Mouse (Mus musculus) lung, embryonic 14.5 days (tissue): ENCODE measurements around the gene Fbxw11. TPM values are rescaled to one million over a fixed set of nuclear protein-coding genes. Genes with fewer than 3 reads are reported as not detected.

Experiments
- ATAC-seq: fragments of 200-750 bp; cut with Nextera tagmentation; 2 replicates; pipeline ENCODE4 v1.8.0; 2017; ENCODE audit warnings: mild to moderate bottlenecking, moderate TSS enrichment, moderate library complexity; ENCODE audit not compliant: insufficient read depth
- DNase-seq: peaks from one replicate; pipeline ENCODE4 v3.0.0-alpha.2; 2015
- H3K27ac ChIP-seq: fragments of 300-500 bp; sonication (generic); 2 replicates; pipeline ENCODE4 v1.5.1; 2014; ENCODE audit warnings: low read depth, mild to moderate bottlenecking, moderate library complexity
- H3K27me3 ChIP-seq: fragments of 300-500 bp; sonication (generic); 2 replicates; pipeline ENCODE4 v1.6.1; 2014; ENCODE audit warnings: low read length, control low read depth; ENCODE audit not compliant: insufficient read depth
- H3K36me3 ChIP-seq: fragments of 300-500 bp; sonication (generic); 2 replicates; pipeline ENCODE4 v1.6.1; 2014; ENCODE audit warnings: control low read depth; ENCODE audit not compliant: insufficient read depth
- H3K4me1 ChIP-seq: fragments of 300-500 bp; sonication (generic); 2 replicates; pipeline ENCODE4 v1.6.1; 2014; ENCODE audit warnings: antibody characterized with exemption, control low read depth; ENCODE audit not compliant: insufficient read depth
- H3K4me2 ChIP-seq: fragments of 300-500 bp; sonication (generic); 2 replicates; pipeline ENCODE4 v1.6.1; 2014; ENCODE audit warnings: mild to moderate bottlenecking
- H3K4me3 ChIP-seq: fragments of 300-500 bp; sonication (generic); 2 replicates; pipeline ENCODE4 v1.5.1; 2014; ENCODE audit warnings: low read depth, low read length
- H3K9ac ChIP-seq: fragments of 300-500 bp; sonication (generic); 2 replicates; pipeline ENCODE4 v1.6.1; 2014
- H3K9me3 ChIP-seq: fragments of 300-500 bp; sonication (generic); 2 replicates; pipeline ENCODE4 v1.6.1; 2016; ENCODE audit warnings: low read depth, low read length, control low read depth
- CTCF ChIP-seq: IDR thresholded peaks from 2 replicates; pipeline ENCODE4 v1.5.1; 2016; ENCODE audit warnings: antibody characterized with exemption, low read depth
- WGBS: fragments of 180-500 bp; shearing (Covaris S2); extraction: QIAGEN DNeasy Blood & Tissue Kit; methylation state at CpG from one replicate; pipeline ENCODE4 v1.1.7; 2014; 5-methylcytosine and 5-hydroxymethylcytosine counted together
- polyA plus RNA-seq: library from polyadenylated mRNA; unstranded; fragments of >200 nt; fragmentation: Nextera tagmentation; extraction: Ambion mirVana; gene quantifications from 2 replicates; pipeline ENCODE4 v1.2.1, GENCODE M21; 2014

Fbxw11 gene
- polyA plus RNA-seq, 1 experiment from 2014 or later, result 89.5 TPM

- DNase-seq, result no peak
- Histone ChIP-seq H3K27ac (no peak overlapping the region), H3K4me3 (no peak overlapping the region), H3K9ac (no peak overlapping the region), H3K36me3 (no peaks in the 10 kb centered on the region), H3K27me3 (no peaks in the 10 kb centered on the region), H3K4me2 (no peak overlapping the region), H3K9me3 (no peaks in the 10 kb centered on the region), H3K4me1 (no peaks in the 10 kb centered on the region)
- no peak for TF ChIP-seq CTCF
- 45% methylated on average over 2 of the region's 2 CpGs for WGBS
- no peak for ATAC-seq
Measured at GRCm38 (mm10) chr11:32634143-32634542, 8.4 kb upstream of the Fbxw11 start.

- WGBS, result 52% methylated on average over 2 of the region's 2 CpGs
Measured at GRCm38 (mm10) chr11:32634842-32635241, 7.7 kb upstream of the Fbxw11 start.

GRCm38 (mm10) chr11:32636275-32636674 is 6.2 kb upstream of the Fbxw11 start:
- Histone ChIP-seq H3K4me3 (no peak overlapping the region), H3K9me3 (no peaks in the 10 kb centered on the region), H3K9ac (no peak overlapping the region), H3K36me3 (no peaks in the 10 kb centered on the region), H3K4me2 (no peak overlapping the region), H3K27ac (no peak overlapping the region), H3K27me3 (no peaks in the 10 kb centered on the region), H3K4me1 (peaks cover 3% of the 10 kb centered on the region; the same call in 1 of the 2 replicates)
- DNase-seq (peak; percentile 37), ATAC-seq (peak; percentile 42; the same call in 1 of the 2 replicates)
- WGBS, result 38% methylated on average over 4 of the region's 4 CpGs
- TF ChIP-seq CTCF, result no peak

More at GRCm38 (mm10) chr11:32634842-32635241, 7.7 kb upstream of the Fbxw11 start:
- Histone ChIP-seq H3K9ac (no peak overlapping the region), H3K9me3 (no peaks in the 10 kb centered on the region), H3K4me2 (no peak overlapping the region), H3K27ac (no peak overlapping the region), H3K4me3 (no peak overlapping the region), H3K36me3 (no peaks in the 10 kb centered on the region), H3K4me1 (no peaks in the 10 kb centered on the region), H3K27me3 (no peaks in the 10 kb centered on the region)
- no peak for TF ChIP-seq CTCF
- no peak for ATAC-seq
- no peak for DNase-seq

- Histone ChIP-seq H3K36me3 (no peaks in the 10 kb centered on the region), H3K9me3 (no peaks in the 10 kb centered on the region), H3K9ac (no peak overlapping the region), H3K27me3 (no peaks in the 10 kb centered on the region), H3K4me3 (no peak overlapping the region), H3K4me1 (peaks cover 7% of the 10 kb centered on the region; the same call in 1 of the 2 replicates), H3K27ac (no peak overlapping the region), H3K4me2 (no peak overlapping the region)
- no peak for ATAC-seq
- TF ChIP-seq CTCF, result no peak
- no peak for DNase-seq
- WGBS, result 74% methylated on average over 8 of the region's 8 CpGs
Measured at GRCm38 (mm10) chr11:32638521-32639255, 3.8 kb upstream of the Fbxw11 start.

GRCm38 (mm10) chr11:32640617-32641016 is 1.9 kb upstream of the Fbxw11 start:
- TF ChIP-seq CTCF, result no peak
- H3K4me1 ChIP-seq, result peaks cover 7% of the 10 kb centered on the region; the same call in 1 of the 2 replicates
- no peak overlapping the region for H3K9ac ChIP-seq
- no peak overlapping the region for H3K4me2 ChIP-seq
- H3K27me3 ChIP-seq, result no peaks in the 10 kb centered on the region
- 91% methylated on average over 4 of the region's 4 CpGs for WGBS
- DNase-seq (no peak), ATAC-seq (no peak)
- H3K4me3 ChIP-seq, result no peak overlapping the region
- no peaks in the 10 kb centered on the region for H3K9me3 ChIP-seq
- no peak overlapping the region for H3K27ac ChIP-seq
- no peaks in the 10 kb centered on the region for H3K36me3 ChIP-seq

GRCm38 (mm10) chr11:32642899-32643886 is 669 bp downstream of the Fbxw11 start:
- no peaks in the 10 kb centered on the region for H3K36me3 ChIP-seq
- peaks cover 7% of the 10 kb centered on the region; the same call in 1 of the 2 replicates for H3K4me1 ChIP-seq
- no peaks in the 10 kb centered on the region for H3K9me3 ChIP-seq
- TF ChIP-seq CTCF, result no peak
- H3K4me2 ChIP-seq, result peak overlapping the region; percentile 89
- under 1% methylated on average over 44 of the region's 54 CpGs for whole genome bisulfite sequencing
- peak; percentile 68 for ATAC-seq
- peak overlapping the region; percentile 93 for H3K4me3 ChIP-seq
- peak overlapping the region; percentile 98 for H3K9ac ChIP-seq
- peak overlapping the region; percentile 99 for H3K27ac ChIP-seq
- H3K27me3 ChIP-seq, result no peaks in the 10 kb centered on the region
- peak; percentile 39 for DNase-seq
